Mouse (Mus musculus) brain, embryonic 18.5 days (tissue): ENCODE results near the gene Slbp.
A peak's percentile ranks its signal among the peaks of the same experiment; 100 is the strongest.

Source experiments
- DNase-seq: peaks from one replicate; pipeline ENCODE4 v3.0.0-alpha.2; 2012; ENCODE audit warnings: low read depth, low spot score

Gene Slbp

GRCm38 (mm10) chr5:33651921-33652782 lies at the start of gene Slbp:
Slbp (minus strand) TSS chr5:33652574.
- DNase-seq, result peak; percentile 93

DNA sequence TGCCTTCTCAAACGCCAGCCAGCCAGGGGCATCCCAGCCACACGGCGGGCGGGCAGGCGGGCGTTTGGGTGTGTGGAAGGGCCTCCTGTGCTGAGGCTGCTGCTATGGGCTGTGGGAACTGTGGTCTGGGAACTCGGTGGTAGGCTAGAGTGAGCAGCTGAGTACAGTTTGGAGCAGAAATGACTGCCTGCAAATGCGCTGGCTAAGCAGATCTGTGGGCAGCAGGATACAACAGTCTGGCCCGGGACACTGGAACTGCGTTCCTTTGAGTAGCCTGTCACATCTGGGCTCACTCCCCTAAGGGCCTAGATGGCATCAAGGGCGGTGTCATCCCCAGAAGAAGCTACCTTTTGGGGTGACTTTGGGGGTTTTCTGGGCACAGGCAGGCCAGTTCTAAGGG lies 49.5 kb upstream of the Slbp start:
- no peak for DNase-seq

DNA sequence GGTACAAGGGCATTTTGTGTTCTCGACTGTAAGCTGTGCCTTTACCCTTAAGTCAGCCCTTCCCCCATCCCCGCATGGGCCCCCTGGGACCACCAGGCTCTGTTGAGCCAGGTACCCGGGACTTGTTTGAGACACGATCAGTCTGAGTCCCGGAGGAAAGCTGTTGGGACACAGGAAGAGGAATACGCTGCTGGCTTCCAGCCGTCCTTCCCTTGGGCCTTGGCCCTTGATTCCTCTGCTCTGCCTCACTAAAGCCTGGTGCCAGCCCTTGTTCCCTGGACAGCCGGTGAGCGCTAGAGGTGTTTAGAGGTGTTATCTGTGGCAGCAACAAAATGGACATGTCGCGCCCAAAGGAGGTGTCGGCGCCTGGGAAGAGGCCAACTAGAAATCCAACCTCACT lies 47.6 kb upstream of the Slbp start:
- no peak for DNase-seq

- no peak for DNase-seq
Measured at GRCm38 (mm10) chr5:33698669-33699068, 46.3 kb upstream of the Slbp start.

DNA sequence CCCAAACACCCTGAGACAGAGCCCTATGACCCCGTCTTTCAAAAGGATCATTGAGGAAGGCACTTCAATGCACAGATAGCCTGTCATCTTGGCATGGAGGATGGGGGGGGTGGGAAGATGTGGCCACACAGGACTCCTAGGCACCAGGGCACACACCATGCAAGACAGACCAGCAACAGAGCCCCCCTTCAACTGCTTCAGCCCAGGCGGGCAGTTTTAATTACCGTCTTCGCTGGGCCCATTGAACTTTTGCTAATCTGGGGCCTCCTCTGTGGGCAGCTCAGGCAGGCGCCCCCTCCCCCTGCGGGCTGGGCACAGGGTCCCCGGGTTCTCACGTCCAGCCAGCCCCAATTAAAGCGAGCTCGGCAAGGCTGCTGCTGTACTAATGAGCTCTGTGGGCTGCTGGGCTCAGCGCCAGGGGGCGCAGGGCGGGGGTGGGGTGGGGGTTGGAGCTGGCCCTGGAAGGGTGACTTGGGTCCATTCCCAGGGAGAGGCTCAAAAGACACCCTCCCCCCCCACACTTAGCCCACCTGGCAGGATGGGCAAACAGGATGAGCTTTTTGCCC lies 45.7 kb upstream of the Slbp start:
- DNase-seq, result no peak

DNA sequence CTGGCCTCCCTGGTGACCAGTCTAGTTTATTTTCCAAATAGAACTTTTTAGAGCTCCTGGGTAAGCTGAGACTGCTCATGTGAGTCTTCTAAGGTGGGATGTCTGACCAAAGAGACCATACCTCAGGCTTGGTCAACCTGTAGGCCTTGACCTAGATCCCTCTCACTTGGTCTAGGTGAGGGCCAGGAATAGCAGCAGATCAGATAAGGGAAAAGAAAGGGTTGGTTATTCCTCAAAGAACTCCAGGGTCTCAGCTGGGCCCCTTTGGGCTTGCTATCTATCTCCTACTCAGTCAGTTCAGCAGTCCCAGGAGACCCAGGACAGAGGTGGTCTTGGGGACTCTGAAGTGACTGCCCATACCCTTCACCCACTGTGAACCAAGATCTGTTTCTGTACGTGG lies 45.2 kb upstream of the Slbp start:
- no peak for DNase-seq

DNA sequence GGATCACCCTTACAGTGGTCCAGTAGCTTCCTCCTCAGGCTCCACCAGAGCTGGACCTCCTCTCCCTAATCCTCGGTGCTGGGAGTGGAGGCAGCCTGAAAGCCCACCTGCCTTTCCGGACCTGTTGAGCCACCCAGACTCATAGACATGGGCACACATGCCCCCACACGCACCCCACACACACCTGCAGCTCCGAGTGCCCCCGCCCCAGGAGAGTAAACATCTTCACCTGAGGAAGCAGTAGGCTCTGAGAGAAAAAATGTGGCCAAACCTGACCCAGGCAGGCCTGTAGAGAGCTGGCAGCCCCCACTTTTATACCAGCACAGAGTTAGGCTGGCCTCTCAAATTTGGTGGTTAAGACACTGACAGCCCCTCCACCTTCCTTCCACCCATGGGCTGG lies 44.1 kb upstream of the Slbp start:
- no peak for DNase-seq

- DNase-seq, result no peak
Measured at GRCm38 (mm10) chr5:33695718-33696121, 43.3 kb upstream of the Slbp start.

DNA sequence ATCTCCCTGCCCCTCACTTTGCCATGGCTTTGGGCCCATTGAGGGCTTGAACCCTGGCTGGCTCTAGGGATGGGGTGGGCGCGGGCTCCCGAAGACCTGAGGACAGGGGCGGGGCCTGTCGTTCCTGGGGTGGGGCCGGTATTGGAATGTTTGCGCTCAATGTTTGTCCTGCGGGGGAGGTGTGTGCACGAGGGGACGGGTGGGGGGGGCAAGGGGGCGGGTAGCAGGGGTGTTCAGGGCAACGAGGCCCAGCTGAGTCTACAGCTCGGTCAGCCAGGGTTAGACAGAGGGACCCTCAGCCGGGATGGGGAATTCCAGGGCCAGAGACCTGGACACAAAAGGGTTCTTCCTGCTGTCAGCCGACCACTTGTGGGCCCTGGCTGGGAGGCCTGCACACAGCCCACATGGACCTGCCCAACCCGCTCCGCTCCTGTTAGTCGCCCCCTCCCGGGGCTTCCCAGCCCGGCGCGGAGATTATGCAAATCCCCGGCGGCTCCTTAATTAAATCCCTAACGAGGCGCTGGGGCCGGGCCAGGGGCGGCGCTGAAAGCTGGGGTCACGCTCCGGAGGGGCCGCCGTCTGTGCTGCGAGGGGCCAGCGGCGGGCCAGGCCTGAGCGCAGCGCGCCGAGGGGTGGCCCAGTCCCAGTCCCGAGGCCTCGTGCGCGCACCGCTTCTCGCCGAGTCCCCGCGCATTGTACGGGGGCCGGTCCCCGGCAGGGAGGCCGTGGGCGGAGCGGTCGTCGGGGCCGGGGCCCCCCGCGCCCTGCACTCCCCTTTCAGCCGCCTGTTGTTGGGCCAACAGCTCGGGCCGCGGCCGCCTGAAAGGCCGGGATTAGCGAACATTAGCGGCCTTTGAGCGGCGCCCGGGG lies 42.7 kb upstream of the Slbp start:
- no peak for DNase-seq

DNA sequence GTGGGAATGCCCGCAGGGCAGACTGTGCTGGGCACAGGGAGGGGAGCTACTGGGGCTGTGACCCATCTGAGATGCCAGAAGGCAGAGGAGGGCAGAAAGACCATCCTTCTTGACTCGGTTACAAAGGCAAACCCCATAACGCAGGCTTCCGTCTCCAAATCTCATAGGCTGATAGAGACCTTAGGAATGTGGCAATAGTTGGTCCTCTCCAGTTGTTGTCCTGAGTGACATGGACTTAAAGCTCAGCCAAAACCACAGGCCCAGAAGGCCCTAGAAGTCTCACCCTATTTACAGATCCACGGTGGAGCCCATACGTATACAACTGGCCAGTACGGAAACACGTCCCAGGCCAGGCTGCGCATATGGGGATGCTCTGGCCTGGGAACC lies 42.1 kb upstream of the Slbp start:
- no peak for DNase-seq

DNA sequence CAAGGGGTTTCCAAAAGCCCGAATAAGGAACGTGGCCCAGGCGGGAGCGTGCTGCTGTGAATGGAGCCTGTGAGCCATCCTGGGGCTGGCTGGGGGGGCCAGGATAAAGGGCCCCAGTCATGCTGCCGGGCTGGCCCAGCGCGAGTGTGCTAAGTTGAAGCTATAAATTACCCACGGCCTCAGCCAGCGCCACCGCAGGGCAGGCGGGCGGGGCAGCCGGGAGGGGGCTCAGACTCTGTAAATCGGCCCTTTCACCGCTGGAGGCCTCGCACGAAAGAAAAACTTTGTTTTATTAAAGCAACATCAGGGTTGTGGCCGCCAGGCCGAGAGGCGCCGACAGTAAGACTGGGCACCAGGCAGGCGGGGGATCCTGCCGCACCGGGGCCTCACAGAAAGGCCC lies 40.0 kb upstream of the Slbp start:
- no peak for DNase-seq

- DNase-seq, result no peak
Measured at GRCm38 (mm10) chr5:33689852-33690645, 37.7 kb upstream of the Slbp start.

DNA sequence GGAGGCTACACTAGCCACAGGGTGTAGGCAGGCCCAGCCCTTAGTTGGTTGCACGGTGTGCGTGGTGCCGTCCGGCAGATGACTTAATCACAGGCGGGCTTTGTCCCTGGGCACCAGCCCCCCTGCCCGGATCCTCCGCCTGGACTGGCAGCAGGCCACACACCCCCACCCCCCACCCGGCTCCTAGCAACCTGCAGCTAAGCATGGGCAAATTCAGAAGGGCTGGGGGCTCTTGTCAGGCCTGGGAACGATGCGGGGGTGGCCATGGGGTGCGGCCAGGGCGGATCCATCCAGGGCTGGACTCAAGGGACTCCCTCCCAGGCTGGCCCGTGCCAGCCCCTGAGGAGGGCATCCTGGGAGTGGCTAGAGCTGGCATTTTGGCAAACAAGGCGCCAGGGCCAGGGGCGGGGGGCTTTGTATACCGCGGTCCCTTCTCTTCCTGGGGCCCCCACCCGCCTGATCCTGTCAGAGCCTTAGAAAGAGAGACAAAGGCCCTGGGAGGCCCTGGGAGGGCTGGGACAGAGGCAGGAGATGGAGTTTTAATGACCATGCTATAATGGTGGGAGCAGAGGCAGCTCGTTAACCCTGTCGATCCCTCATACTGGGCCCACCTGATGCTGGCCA lies 37.0 kb upstream of the Slbp start:
- DNase-seq, result no peak

GRCm38 (mm10) chr5:33688278-33689220 lies 36.2 kb upstream of the Slbp start:
- DNase-seq, result no peak

DNA sequence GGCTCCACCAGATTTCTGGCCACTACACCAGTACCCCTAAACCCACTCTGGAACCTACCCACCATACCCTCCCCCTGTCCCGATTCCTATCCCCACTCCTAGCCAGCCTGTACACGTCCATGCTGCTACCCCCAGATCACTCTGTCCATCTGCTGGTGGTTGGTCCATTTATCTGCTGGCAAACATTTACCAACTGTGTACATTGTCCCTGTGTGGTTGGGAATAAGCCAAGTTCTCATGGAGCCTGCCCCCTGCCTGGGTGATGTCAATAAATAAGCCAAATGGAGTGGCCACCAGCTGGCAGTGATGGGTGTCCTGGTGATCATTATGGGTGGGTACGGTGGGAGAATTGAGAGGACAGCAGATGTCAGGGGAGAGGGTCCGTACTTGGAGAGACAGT lies 34.8 kb upstream of the Slbp start:
- no peak for DNase-seq

- DNase-seq, result no peak
Measured at GRCm38 (mm10) chr5:33684932-33685331, 32.6 kb upstream of the Slbp start.

GRCm38 (mm10) chr5:33683897-33684652 lies 31.7 kb upstream of the Slbp start:
- DNase-seq, result no peak

- DNase-seq, result no peak
Measured at GRCm38 (mm10) chr5:33682963-33683362, 30.6 kb upstream of the Slbp start.
